Mouse (Mus musculus) bone marrow, adult 2 months (tissue): ENCODE results near the gene 3110001I22Rik.
"Not testable (repeated sequence)": the region's sequence is repeated elsewhere in the genome, so short reads cannot be mapped to it uniquely, and the experiment has no call there.

ENCODE experiments used
- CTCF ChIP-seq: fragments of 200-500 bp; IDR thresholded peaks from 2 replicates; pipeline ENCODE4 v1.5.1; 2011; ENCODE audit warnings: low read length, control low read depth; ENCODE audit not compliant: control insufficient read depth, insufficient read depth
- POLR2A ChIP-seq: fragments of 200-500 bp; IDR thresholded peaks from 2 replicates; pipeline ENCODE4 v1.6.1; 2011; ENCODE audit warnings: low read depth, mild to moderate bottlenecking, control low read depth, low read length, borderline replicate concordance; ENCODE audit not compliant: control insufficient read depth

- TF ChIP-seq CTCF, POLR2A: not testable (repeated sequence)
Observed at GRCm38 (mm10) chr16:13638198-13638597, 33.5 kb upstream of the 3110001I22Rik start.
